Mouse (Mus musculus) ovary, postnatal 10 days (tissue): ENCODE measurements around the gene Gm3045.

Source experiments
- DNase-seq: peaks from one replicate; pipeline ENCODE4 v3.0.0; 2022; ENCODE audit warnings: low spot score

The Gm3045 gene

GRCm38 (mm10) chr13:56426365-56426764 lies at the start of gene Gm3045:
Gm3045 (plus strand) TSS chr13:56426594.
- DNase-seq: no peak

- no peak for DNase-seq
Observed at GRCm38 (mm10) chr13:56380855-56381685, 45.3 kb upstream of the Gm3045 start.

GRCm38 (mm10) chr13:56383406-56383805 lies 43.0 kb upstream of the Gm3045 start:
- DNase-seq: no peak

GRCm38 (mm10) chr13:56386411-56386810 lies 40.0 kb upstream of the Gm3045 start:
- DNase-seq: no peak

- no peak for DNase-seq
Observed at GRCm38 (mm10) chr13:56387374-56387773, 39.0 kb upstream of the Gm3045 start.

- no peak for DNase-seq
Observed at GRCm38 (mm10) chr13:56388042-56388441, 38.4 kb upstream of the Gm3045 start.

GRCm38 (mm10) chr13:56397572-56397971 lies 28.8 kb upstream of the Gm3045 start:
- DNase-seq: no peak

- DNase-seq: no peak
Observed at GRCm38 (mm10) chr13:56401186-56401585, 25.2 kb upstream of the Gm3045 start.

GRCm38 (mm10) chr13:56403381-56404086 lies 22.9 kb upstream of the Gm3045 start:
- DNase-seq: no peak

GRCm38 (mm10) chr13:56404511-56405140 lies 21.8 kb upstream of the Gm3045 start:
- no peak for DNase-seq

GRCm38 (mm10) chr13:56412286-56412873 lies 14.0 kb upstream of the Gm3045 start:
- DNase-seq: no peak

GRCm38 (mm10) chr13:56418685-56419483 lies 7.5 kb upstream of the Gm3045 start:
- DNase-seq: no peak

- no peak for DNase-seq
Observed at GRCm38 (mm10) chr13:56419538-56419937, 6.9 kb upstream of the Gm3045 start.

GRCm38 (mm10) chr13:56422072-56422723 lies 4.2 kb upstream of the Gm3045 start:
- peak; percentile 68 for DNase-seq

GRCm38 (mm10) chr13:56425931-56426330 lies 463 bp upstream of the Gm3045 start:
- no peak for DNase-seq

- peak; percentile 61 for DNase-seq
Observed at GRCm38 (mm10) chr13:56428724-56429500, 2.5 kb downstream of the Gm3045 start.

GRCm38 (mm10) chr13:56432496-56432895 lies 6.1 kb downstream of the Gm3045 start:
- DNase-seq: no peak

- peak; percentile 48 for DNase-seq
Observed at GRCm38 (mm10) chr13:56433466-56433865, 7.1 kb downstream of the Gm3045 start.

- no peak for DNase-seq
Observed at GRCm38 (mm10) chr13:56434311-56434751, 7.9 kb downstream of the Gm3045 start.

GRCm38 (mm10) chr13:56435615-56436287 lies 9.4 kb downstream of the Gm3045 start:
- DNase-seq: no peak
